Mouse (Mus musculus) lung, embryonic 15.5 days (tissue): ENCODE measurements around the gene Hacd1. TPM values are rescaled to one million over a fixed set of nuclear protein-coding genes. Genes with fewer than 3 reads are reported as not detected.

Experiments
- ATAC-seq: fragments of 200-750 bp; cut with Nextera tagmentation; 2 replicates; pipeline ENCODE4 v1.8.0; 2017; ENCODE audit warnings: moderate number of reproducible peaks, borderline replicate concordance; ENCODE audit not compliant: low FRiP score, low TSS enrichment; ENCODE audit errors: extremely low read depth
- H3K27ac ChIP-seq: fragments of 300-500 bp; sonication (generic); 2 replicates; pipeline ENCODE4 v1.5.1; 2015; ENCODE audit warnings: moderate library complexity, mild to moderate bottlenecking, inconsistent platforms
- H3K27me3 ChIP-seq: fragments of 300-500 bp; sonication (generic); 2 replicates; pipeline ENCODE4 v1.6.1; 2015; ENCODE audit warnings: inconsistent platforms
- H3K36me3 ChIP-seq: fragments of 300-500 bp; sonication (generic); 2 replicates; pipeline ENCODE4 v1.6.1; 2015; ENCODE audit warnings: inconsistent platforms
- H3K4me1 ChIP-seq: fragments of 300-500 bp; sonication (generic); 2 replicates; pipeline ENCODE4 v1.6.1; 2015; ENCODE audit warnings: inconsistent platforms
- H3K4me2 ChIP-seq: fragments of 300-500 bp; sonication (generic); 2 replicates; pipeline ENCODE4 v1.6.1; 2015; ENCODE audit warnings: inconsistent platforms, mild to moderate bottlenecking, moderate library complexity
- H3K4me3 ChIP-seq: fragments of 300-500 bp; sonication (generic); 2 replicates; pipeline ENCODE4 v1.5.1; 2015; ENCODE audit warnings: mild to moderate bottlenecking, inconsistent platforms
- H3K9ac ChIP-seq: fragments of 300-500 bp; sonication (generic); 2 replicates; pipeline ENCODE4 v1.6.1; 2015; ENCODE audit warnings: inconsistent platforms
- H3K9me3 ChIP-seq: fragments of 300-500 bp; sonication (generic); 2 replicates; pipeline ENCODE4 v1.6.1; 2016; ENCODE audit warnings: inconsistent platforms
- WGBS: fragments of 180-500 bp; shearing (Covaris S2); methylation state at CpG from one replicate; pipeline ENCODE4 v1.1.7; 2015; 5-methylcytosine and 5-hydroxymethylcytosine counted together
- polyA plus RNA-seq: library from polyadenylated mRNA; unstranded; fragments of >200 nt; fragmentation: Nextera tagmentation; extraction: Ambion mirVana; gene quantifications from 2 replicates; pipeline ENCODE4 v1.2.1, GENCODE M21; 2015

Gene Hacd1
- polyA plus RNA-seq, 1 experiment from 2014 or later = 87.7 TPM

DNA sequence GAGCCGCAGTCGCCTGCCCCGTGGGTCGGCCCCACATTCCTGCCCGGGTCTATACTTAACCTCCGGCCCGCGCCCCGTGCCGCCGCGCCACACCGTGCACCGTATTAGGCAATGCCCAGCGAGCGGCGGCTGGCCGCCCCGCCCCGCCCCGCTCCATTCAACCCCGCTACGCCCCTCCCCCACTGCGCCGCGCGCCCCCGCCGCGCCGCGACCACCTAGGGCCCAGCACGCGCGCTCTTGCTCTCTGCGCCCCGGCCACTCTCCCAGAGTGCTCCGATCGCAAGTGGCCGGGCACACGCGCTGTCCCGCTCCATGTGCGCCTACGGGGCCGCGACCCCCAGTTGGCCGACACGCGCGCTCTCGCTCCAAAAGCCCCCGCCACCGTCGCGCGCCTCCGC, 768 bp downstream of the Hacd1 start:
- Histone ChIP-seq H3K27me3 (no peaks in the 10 kb centered on the region), H3K36me3 (no peaks in the 10 kb centered on the region), H3K9ac (peak overlapping the region; percentile 67), H3K4me3 (peak overlapping the region; percentile 83), H3K27ac (peak overlapping the region; percentile 93), H3K4me2 (peak overlapping the region; percentile 80), H3K9me3 (no peaks in the 10 kb centered on the region), H3K4me1 (peaks cover 10% of the 10 kb centered on the region; the same call in 1 of the 2 replicates)
- 1% methylated on average over 58 of the region's 58 CpGs for WGBS
- peak; percentile 92 for ATAC-seq

DNA sequence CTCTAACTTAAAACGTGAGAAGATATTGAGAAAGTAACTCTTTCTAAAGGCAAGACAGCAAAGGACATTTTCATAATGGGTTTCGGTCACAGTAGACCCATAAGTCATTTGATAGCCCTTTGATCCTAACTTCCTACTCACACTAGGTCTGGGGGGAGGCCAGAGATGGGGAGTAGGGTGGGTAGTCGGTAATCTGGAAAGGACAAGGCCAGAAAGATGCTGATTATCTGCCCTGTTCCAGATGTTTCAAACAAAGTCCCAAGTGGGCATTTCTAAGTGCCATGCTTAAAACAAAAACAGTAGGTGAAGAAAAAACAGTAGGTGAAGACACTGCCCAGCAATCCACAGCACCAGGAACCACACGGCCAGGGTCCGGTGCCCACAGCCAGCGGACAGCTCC, 1.2 kb downstream of the Hacd1 start:
- whole genome bisulfite sequencing = 3% methylated on average over 6 of the region's 6 CpGs
- ATAC-seq = no peak
- peak overlapping the region; percentile 67 for H3K9ac ChIP-seq

DNA sequence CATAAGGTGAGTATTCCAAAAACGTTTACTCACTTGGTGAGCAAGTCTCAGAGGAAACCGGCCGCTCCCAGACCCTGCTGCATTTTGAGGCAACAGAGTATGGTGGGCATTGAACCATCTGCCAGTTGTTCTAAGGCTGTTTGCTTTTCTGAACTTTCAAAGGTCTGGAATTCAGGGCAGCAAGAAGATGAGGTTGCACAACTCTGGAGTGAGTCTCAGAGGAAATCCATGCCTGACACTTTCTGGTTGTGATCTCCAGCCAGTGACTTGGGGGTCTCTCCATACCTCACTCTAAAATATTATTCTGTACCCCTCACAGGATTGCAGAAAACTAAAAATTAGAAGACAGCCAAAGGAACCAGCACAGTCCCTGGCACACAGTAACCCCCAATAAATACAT, 1.8 kb downstream of the Hacd1 start:
- Histone ChIP-seq H3K4me2 (peak overlapping the region; percentile 14), H3K36me3 (no peaks in the 10 kb centered on the region), H3K4me1 (peaks cover 10% of the 10 kb centered on the region; the same call in 1 of the 2 replicates), H3K27ac (no peak overlapping the region), H3K4me3 (no peak overlapping the region), H3K9me3 (no peaks in the 10 kb centered on the region), H3K27me3 (no peaks in the 10 kb centered on the region), H3K9ac (no peak overlapping the region)
- 57% methylated on average over 3 of the region's 3 CpGs for WGBS
- ATAC-seq = no peak

More for the DNA sequence above, 1.2 kb downstream of the Hacd1 start:
- peaks cover 10% of the 10 kb centered on the region; the same call in 1 of the 2 replicates for H3K4me1 ChIP-seq
- H3K4me2 ChIP-seq = peak overlapping the region; percentile 80
- H3K4me3 ChIP-seq = peak overlapping the region; percentile 83
- H3K9me3 ChIP-seq = no peaks in the 10 kb centered on the region
- no peaks in the 10 kb centered on the region for H3K27me3 ChIP-seq
- H3K36me3 ChIP-seq = no peaks in the 10 kb centered on the region
- H3K27ac ChIP-seq = peak overlapping the region; percentile 93

DNA sequence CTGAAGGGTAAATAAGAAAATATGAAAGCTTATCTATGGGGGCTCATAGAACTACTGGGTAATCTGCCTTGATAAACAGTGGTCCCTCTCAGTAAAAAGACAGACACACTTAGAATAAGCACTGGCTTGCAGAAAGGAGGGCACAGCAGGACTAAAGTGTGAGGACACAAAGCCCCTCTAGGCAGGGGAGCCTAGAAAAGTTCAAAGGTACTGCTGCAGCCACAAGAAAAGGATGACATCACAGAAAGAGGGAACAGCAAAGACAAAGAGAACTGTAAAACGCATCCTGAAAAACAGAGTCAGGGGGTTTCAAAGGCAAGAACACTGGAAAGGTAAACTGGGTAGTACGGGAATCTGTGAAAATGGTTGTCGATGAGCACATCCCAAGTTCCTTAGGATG, 2.3 kb downstream of the Hacd1 start:
- no peaks in the 10 kb centered on the region for H3K9me3 ChIP-seq
- H3K36me3 ChIP-seq = no peaks in the 10 kb centered on the region
- no peak for ATAC-seq
- 81% methylated on average over 3 of the region's 3 CpGs for WGBS
- no peaks in the 10 kb centered on the region for H3K27me3 ChIP-seq
- no peak overlapping the region for H3K9ac ChIP-seq
- peaks cover 10% of the 10 kb centered on the region; the same call in 1 of the 2 replicates for H3K4me1 ChIP-seq
- H3K4me2 ChIP-seq = no peak overlapping the region
- no peak overlapping the region for H3K27ac ChIP-seq
- no peak overlapping the region for H3K4me3 ChIP-seq

DNA sequence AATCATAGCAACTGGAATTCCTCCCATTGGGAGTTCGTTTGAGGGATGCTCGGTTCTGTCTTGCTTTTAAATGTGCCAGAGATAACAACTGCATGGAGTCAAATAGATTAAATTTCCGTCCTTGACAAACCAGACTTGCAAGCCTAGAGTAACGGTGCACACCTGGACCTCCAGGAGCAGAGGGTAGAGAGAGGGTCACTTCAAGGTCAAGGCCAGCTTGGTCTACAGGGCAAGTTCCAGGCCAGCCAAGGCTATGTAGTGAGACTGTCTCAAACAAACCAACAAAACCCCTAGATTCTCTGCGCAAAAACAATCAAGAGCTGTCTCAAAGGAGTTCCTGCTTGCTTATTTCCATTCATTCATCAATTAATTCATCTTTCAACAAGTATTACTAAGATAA, 7.1 kb downstream of the Hacd1 start:
- Histone ChIP-seq H3K4me3 (no peak overlapping the region), H3K27me3 (no peaks in the 10 kb centered on the region), H3K9me3 (no peaks in the 10 kb centered on the region), H3K4me2 (no peak overlapping the region), H3K27ac (no peak overlapping the region), H3K4me1 (no peaks in the 10 kb centered on the region), H3K9ac (no peak overlapping the region), H3K36me3 (no peaks in the 10 kb centered on the region)
- 39% methylated on average over 5 of the region's 5 CpGs for WGBS
- ATAC-seq = no peak

DNA sequence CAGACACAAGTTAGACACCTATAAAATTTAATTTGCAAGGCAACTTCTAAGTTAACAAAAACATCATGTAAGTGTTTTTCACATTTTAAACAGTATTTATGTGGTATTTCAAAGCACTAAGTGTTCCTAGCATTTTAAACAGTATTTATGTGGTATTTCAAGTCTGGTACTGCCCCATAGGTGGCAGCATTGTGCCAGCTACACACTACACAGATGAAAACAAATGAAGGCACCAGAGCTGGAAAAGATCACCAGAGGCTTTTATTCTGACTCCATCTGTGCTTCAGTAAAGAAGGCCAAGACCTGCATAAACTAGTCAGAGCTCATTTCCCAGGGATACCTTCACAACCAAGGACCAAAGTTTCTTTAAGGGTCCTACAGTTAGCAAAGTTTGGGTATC, 7.6 kb downstream of the Hacd1 start:
- Histone ChIP-seq H3K4me1 (no peaks in the 10 kb centered on the region), H3K9me3 (no peaks in the 10 kb centered on the region), H3K9ac (no peak overlapping the region), H3K4me2 (no peak overlapping the region), H3K4me3 (no peak overlapping the region), H3K36me3 (no peaks in the 10 kb centered on the region), H3K27ac (no peak overlapping the region), H3K27me3 (no peaks in the 10 kb centered on the region)
- ATAC-seq = no peak

DNA sequence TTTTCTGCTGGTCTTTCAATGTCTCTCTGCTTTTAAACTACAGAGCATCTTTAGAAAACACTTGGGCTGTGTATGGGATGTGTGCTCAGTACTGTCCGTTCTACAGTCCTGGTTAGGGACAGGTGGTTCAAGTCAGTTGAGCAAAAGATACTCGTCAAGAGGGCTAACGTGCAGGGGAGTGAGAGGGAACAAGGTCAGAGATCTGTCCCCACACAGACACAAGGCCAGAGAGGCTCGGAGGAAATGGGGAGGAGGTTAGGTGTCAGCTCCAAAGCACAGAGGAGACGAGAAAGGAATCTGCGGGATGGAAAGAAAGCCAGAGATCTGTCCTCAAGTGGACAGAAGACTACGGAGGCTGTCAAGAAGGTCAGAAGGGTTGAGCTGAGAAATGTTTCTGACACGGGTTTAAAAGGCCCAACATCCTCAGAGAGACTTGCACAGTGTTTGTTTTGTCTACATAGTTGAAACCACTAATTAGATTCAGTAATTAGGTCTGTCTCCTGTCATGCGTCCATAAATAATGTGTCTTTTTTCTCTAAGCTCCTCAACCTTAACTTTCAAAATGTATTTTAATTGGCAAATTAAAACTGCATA, 12.3 kb downstream of the Hacd1 start:
- H3K4me3 ChIP-seq = no peak overlapping the region
- 44% methylated on average over 9 of the region's 9 CpGs for WGBS
- H3K4me1 ChIP-seq = no peaks in the 10 kb centered on the region
- no peaks in the 10 kb centered on the region for H3K9me3 ChIP-seq
- H3K27me3 ChIP-seq = no peaks in the 10 kb centered on the region
- H3K9ac ChIP-seq = no peak overlapping the region
- no peak for ATAC-seq
- no peak overlapping the region for H3K27ac ChIP-seq
- H3K36me3 ChIP-seq = peaks cover 3% of the 10 kb centered on the region; the same call in 1 of the 2 replicates
- no peak overlapping the region for H3K4me2 ChIP-seq

DNA sequence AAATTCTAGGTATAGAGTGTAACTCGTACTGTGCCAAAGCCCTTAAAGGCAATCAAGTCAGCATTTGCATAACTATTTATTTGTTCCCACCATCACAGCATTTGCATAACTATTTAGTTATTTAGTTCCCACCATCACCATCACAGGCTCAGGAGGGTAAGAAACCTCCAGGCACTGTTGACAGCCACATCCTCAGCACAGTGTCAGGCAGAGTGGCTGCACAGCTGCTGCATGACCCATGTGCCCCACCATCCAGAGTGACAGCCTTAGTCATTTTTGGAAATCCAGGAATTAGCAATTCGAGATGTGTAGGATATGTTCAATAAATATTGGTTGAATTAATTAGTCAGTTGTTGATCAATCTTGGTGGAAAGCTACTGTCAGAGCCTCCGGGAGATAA, 12.9 kb downstream of the Hacd1 start:
- Histone ChIP-seq H3K27me3 (no peaks in the 10 kb centered on the region), H3K9ac (no peak overlapping the region), H3K4me2 (no peak overlapping the region), H3K27ac (no peak overlapping the region), H3K4me3 (no peak overlapping the region), H3K9me3 (no peaks in the 10 kb centered on the region), H3K36me3 (peaks cover 3% of the 10 kb centered on the region; the same call in 1 of the 2 replicates), H3K4me1 (no peaks in the 10 kb centered on the region)
- no peak for ATAC-seq
- 65% methylated on average over 3 of the region's 3 CpGs for WGBS

DNA sequence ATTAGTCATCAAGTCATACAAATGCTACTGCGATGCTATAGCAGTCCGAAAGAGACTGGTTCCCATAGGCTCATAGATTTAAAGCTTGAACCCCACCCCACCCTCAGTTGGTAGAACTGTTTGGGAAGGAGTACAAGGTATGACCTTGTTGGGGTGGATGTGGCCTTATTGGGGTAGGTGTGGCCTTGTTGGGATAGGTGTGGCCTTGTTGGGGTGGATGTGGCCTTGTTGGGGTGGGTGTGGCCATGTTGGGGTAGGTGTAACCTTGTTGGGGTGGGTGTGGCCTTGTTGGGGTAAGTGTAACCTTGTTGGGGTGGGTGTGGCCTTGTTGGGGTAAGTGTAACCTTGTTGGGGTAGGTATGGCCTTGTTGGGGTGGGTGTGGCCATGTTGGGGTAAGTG, 14.7 kb downstream of the Hacd1 start:
- no peak for ATAC-seq
- Histone ChIP-seq H3K4me2 (no peak overlapping the region), H3K36me3 (peaks cover 3% of the 10 kb centered on the region; the same call in 1 of the 2 replicates), H3K9me3 (no peaks in the 10 kb centered on the region), H3K9ac (no peak overlapping the region), H3K27ac (no peak overlapping the region), H3K4me1 (no peaks in the 10 kb centered on the region), H3K27me3 (no peaks in the 10 kb centered on the region), H3K4me3 (no peak overlapping the region)
- 100% methylated on average over 2 of the region's 2 CpGs for WGBS

DNA sequence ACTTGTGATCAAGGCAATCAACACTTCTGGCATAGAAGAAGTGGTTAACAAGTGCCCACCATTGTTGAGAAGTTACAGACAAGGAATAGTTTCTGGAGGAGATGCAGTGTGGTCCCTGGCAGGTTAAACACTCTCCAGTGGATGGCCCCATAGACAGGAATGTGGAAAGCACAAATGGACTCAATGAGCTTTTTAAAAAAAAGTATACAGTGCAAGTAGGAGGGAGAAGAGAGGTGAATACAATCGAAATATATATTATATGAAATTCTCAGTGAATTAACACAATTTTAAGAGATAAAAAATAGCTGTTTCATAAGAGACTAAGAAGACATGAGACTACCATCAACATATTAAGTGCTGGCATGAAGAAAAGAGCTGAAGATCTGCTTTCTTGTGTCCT, 36.7 kb downstream of the Hacd1 start:
- 64% methylated on average over 1 of the region's 1 CpGs for WGBS

DNA sequence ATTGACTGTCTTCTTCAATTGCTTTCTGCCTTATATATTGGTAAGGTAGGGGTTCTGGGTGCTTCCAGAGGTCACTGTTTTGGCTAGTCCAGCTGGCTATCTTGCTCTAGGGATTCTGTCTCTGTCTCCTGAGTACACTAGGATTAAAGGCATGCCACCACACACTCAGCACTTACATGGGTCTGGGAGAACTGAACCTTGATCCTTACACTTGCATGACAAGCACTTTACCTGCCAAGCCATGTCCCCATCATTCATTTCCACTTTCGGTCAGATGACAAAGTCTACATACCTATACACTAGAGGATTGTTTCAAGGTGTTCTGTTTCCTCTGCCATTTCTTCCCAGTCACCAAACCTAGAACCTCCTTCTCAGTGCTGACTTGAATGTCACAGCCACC, 50.8 kb downstream of the Hacd1 start:
- Histone ChIP-seq H3K9me3 (no peaks in the 10 kb centered on the region), H3K36me3 (no peaks in the 10 kb centered on the region), H3K9ac (no peak overlapping the region), H3K4me1 (no peaks in the 10 kb centered on the region), H3K27ac (no peak overlapping the region), H3K4me3 (no peak overlapping the region), H3K4me2 (no peak overlapping the region), H3K27me3 (no peaks in the 10 kb centered on the region)
- no peak for ATAC-seq
- 87% methylated on average over 1 of the region's 1 CpGs for WGBS

More for the DNA sequence above, 36.7 kb downstream of the Hacd1 start:
- Histone ChIP-seq H3K9ac (no peak overlapping the region), H3K27ac (no peak overlapping the region), H3K4me1 (no peaks in the 10 kb centered on the region), H3K4me3 (no peak overlapping the region), H3K4me2 (no peak overlapping the region), H3K27me3 (no peaks in the 10 kb centered on the region), H3K9me3 (no peaks in the 10 kb centered on the region), H3K36me3 (no peaks in the 10 kb centered on the region)
- ATAC-seq = no peak

DNA sequence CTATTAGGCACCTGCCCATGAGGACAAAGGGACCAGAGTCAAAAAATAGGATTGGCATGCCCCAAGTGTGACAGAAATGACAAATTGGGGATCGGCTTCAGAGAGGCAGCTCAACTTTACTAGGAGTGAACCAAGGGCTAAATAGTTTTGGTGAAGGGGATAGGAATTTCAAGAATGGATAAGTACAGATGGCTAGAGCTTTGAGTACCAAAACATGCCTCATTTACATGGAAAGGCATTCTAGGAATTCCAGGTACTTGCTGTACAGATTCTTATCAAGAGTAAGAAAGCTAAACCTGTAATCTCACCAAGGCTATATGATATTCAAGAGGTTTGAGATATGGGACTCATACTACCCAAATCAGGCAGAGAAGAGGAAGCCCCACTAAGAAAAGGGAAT, 95.8 kb downstream of the Hacd1 start:
- H3K36me3 ChIP-seq = no peaks in the 10 kb centered on the region
- no peak overlapping the region for H3K27ac ChIP-seq
- no peak overlapping the region for H3K9ac ChIP-seq
- 72% methylated on average over 1 of the region's 1 CpGs for WGBS
- no peak overlapping the region for H3K4me2 ChIP-seq
- no peaks in the 10 kb centered on the region for H3K27me3 ChIP-seq
- no peaks in the 10 kb centered on the region for H3K9me3 ChIP-seq
- H3K4me1 ChIP-seq = no peaks in the 10 kb centered on the region
- no peak overlapping the region for H3K4me3 ChIP-seq
- ATAC-seq = no peak

DNA sequence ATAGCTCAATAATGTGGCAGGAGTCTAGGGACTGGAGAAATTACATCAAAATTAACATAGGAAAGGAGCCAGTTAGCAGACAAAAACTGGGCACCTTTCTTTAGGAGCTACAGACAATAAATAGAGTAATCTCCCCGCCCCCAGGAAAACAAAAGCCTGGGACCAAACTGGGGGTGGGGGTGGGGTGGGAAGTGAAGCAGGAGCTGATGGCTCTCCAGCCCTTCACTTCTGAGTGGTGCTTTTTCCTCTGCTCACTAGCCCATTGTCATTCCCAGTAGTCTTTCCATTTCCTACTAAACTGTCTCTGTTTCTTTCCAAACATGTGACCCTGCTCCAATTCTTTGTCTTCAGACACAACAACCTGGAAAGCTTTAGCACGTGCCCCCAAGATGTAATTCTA, 99.5 kb downstream of the Hacd1 start:
- Histone ChIP-seq H3K4me1 (no peaks in the 10 kb centered on the region), H3K36me3 (no peaks in the 10 kb centered on the region), H3K9ac (no peak overlapping the region), H3K27me3 (no peaks in the 10 kb centered on the region), H3K4me2 (no peak overlapping the region), H3K4me3 (no peak overlapping the region), H3K27ac (no peak overlapping the region), H3K9me3 (no peaks in the 10 kb centered on the region)
- WGBS = 55% methylated on average over 2 of the region's 2 CpGs
- no peak for ATAC-seq
